Mouse (Mus musculus) retina, postnatal 1 day (tissue): ENCODE measurements around the gene Bcar3.

ENCODE experiments used
- DNase-seq: peaks from one replicate; pipeline ENCODE4 v3.0.0-alpha.2; 2012

The Bcar3 gene

DNA sequence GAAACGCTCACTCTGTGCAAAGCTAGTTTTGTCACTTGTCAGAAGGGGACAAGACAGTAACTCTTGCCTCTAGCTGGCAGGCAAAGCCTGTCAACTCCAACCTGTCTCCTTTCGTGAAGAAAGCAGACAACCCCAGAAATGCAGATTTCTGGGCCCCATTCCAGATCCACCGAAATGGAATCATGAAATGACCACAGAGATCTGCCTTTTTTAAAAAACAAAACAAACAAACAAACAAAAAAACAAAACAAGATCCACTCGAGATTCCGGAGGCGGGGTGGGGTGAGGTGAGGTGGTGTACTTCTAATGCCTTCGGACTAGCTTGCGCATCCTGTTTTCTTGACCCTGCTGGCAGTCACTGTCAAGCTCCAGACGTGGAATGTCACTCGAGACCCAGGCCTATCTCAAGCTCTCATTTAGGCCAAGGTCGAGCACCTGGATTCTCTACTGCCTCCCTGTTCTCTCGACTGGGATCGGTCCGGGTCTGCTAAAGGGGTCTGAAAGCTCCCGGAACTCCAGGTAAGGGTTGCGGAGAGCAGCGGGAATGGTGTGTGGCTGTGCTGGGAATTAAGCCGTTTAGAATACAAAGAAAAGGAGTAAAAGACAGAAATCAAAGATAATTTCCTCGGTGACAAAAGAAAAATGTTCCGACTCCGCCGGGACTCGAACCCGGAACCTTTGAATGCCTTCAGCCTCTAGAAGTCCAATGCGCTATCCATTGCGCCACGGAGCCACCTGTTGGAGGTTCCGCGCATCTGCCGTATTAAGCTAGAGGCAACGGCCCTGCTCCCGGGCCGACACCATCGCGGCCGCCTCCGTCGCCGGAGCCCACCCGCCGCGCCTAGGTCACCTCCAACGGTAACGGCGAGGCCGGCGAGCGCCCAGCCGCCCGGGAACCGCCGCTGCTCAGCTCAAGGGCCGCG lies 1.4 kb upstream of the Bcar3 start:
- DNase-seq, result peak; percentile 94

DNA sequence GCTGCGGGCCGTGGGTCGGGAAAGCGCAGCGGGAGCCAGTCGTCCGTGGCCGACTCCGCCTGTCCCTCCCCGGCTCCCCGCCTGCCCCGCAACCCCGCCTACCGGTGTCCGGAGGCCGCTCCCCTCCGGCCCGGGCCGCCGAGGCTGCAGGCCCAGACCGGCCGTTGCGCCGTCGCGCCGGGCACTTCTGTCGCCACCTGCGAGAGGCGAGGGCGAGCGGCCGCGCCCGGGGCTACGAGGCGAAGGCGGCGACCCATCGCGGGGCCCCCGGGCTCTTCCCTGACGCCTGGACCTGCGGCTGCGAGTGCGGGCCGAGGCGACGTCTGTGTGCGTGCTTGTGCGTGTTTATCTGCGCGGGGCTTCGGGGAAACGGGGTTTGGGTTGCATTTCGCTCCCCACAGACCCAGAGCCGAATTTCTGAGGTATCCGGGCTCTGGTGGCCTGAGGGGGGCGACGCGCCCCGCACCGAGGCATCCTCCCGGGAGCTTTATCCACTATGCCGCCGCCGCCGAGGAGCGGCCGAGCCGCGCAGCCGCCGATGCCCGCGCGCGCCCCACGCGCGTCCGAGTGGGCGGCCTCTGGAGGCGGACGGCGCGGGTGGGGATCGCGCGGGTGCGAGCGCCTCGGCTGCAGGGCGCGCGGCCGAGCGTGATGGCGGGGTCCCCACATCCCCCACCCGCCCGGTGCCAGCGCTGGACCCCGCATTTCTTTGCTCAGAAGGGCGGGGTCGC lies 548 bp upstream of the Bcar3 start:
- DNase-seq, result no peak

DNA sequence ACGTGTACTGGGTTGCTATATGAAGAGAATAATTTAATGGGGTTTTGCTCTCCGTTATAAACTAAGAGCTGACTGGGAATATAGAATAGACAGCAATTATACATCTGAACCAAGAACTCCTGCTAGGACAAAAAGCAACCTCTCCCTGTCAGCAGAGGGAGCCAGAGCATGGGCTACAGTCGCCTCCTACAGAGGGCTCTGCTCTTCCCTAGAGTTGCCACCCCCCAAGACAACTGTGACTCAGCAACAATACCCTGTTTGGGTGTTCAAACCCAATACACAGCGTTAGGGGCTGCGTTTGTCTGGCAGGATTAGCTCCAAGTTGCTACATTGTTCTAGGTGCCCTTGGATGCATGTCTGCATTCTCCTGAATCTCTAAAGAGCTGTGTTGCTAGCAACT lies 1.6 kb downstream of the Bcar3 start:
- peak; percentile 86 for DNase-seq

DNA sequence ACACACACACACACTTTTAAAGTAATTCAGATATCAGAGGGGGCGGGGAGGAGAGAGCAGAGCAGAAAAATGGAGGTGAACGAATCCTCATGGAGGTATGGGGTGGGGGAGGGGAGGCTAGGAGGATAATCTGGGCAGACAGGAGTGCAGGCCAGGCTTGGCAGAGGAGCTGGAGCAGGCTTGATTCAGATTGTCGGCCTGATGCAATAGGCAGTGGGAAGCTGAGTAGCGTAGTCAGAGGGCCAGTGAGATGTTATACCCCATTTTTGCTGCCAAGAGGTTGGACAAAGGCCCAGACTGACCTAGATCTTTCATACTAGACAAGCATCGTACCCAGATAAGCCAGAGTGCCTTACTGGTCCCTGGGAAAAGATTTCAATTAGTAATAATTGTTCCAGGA lies 3.0 kb downstream of the Bcar3 start:
- peak; percentile 76 for DNase-seq

DNA sequence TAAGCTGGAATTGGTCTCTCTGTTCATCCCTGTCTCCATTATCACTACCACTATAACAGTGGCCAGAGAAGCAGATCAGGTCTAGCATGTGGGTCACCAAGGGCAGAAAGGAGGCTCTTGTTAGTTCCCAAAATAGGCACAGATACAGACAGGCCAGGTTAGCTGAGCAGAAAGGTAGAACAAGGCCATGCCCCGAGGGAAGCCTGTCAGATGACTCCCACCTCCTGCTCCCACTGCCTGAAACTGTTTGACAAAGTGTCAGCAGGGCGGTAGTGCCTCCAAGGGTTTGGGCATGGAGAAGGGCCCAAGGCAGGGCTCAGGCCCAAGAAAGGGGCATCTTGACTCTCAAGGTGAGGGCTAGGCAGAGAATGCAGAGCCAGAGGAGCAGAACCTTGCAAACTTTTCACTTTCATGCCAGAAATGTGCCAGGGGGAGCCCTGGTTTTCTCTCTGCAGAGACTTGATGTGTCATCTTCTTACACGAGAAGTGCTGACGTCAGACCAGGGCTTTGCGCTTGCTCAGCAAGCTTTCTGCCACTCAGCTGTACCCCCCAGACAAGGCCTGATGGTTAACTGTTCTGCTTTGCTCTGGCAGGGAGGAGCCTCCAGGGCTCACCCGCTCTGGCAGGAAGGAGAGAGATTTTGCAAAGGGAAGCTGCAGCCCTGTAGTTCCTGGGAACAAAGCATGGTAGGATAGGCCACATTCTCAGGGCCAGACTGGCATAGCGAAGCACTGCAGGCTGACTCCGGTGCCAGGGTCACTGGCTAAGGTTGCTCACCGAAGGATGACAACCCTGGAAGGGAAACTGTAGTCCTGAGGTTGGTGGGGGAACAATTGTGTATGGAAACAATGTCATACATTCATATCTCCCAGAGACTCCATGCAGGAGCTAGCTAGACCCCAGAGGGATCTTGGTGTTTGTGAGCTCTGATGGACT lies 7.3 kb downstream of the Bcar3 start:
- DNase-seq, result peak; percentile 59

DNA sequence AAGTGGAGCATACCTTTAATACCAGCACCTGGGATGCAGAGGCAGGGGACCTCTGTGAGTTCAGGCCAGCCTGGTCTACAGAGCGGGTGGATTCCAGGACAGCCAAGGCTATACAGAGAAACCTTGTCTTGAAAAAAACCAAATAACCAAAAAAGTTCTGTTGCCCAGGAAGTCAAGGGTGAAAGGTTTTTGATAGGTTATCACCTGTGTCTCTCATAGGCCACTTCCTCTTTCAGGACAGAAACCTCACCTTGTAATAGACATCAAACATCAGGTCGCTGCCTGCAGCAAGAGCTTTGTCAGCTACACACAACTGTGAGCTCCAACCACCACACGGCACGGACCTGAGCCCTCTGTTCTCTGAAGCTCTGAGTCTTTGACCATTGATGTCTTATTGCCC lies 10.6 kb downstream of the Bcar3 start:
- no peak for DNase-seq

DNA sequence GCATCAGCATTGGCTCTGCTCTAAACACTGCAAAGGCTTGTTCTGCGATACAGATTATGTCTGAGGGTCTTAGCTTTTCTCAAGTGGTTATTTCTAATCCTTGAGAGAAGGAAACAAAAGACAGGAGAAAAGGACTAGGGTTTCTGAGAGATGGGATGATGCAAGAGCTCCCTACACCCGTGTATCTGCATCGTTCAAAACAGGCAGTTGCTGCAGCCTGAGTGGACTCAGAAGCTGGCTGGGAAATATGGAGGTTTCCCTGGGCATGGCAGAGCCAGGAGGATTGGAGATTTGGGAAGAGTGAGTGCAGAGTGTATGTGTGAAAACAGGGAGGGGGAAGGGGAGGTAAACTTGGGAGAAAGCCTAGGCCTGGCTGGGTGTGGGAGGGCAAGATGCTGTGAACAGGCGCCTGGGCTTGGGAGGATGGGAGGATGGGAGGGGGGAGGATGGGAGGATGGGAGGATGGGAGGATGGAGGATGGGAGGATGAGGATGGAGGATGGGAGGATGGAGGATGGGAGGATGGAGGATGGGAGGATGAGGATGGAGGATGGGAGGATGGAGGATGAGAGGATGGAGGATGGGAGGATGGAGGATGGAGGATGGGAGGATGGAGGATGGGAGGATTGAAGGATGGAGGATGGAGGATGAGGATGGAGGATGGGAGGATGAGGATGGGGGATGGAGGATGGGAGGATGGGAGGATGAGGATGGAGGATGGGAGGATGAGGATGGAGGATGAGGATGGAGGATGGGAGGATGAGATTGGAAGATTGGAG lies 14.1 kb downstream of the Bcar3 start:
- no peak for DNase-seq

DNA sequence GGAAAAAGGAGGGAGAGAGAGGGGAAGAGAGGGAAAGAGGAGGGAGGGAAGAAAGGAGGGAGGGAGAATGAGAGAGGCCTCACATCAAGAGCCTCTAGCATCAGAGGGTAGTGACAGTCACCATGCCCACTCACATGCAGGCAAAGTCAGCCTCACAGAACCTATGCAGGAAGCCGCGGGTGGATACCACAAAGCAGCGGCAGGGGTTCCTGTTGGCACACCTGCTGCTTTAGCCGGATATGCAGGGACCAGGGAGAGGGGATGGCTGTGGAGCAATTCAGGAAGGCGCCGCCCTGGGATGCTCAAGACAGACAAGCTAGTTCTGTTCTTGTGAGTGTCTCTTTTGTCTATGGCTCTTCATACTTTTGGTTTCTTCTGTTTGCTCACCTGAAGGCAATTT lies 15.0 kb downstream of the Bcar3 start:
- no peak for DNase-seq

DNA sequence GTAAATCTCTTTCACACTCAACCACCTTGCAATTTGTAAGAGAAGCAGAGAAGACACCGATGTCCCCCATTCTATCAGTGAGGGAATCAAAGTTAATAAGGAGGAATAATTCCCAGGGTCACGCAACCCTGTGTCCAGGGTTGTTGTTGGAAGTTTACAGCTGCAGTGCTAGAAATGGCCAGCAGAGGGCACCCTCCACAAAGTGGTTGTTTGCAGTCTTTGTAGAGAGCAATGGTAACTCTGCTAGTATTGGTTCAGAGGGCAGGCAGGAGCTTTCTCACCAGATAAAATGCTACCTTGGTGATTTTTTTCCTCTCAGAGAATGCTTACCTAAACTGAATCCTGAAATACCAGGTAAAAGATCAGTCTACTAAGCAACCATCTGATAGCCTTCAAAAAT lies 18.1 kb downstream of the Bcar3 start:
- DNase-seq, result peak; percentile 84

DNA sequence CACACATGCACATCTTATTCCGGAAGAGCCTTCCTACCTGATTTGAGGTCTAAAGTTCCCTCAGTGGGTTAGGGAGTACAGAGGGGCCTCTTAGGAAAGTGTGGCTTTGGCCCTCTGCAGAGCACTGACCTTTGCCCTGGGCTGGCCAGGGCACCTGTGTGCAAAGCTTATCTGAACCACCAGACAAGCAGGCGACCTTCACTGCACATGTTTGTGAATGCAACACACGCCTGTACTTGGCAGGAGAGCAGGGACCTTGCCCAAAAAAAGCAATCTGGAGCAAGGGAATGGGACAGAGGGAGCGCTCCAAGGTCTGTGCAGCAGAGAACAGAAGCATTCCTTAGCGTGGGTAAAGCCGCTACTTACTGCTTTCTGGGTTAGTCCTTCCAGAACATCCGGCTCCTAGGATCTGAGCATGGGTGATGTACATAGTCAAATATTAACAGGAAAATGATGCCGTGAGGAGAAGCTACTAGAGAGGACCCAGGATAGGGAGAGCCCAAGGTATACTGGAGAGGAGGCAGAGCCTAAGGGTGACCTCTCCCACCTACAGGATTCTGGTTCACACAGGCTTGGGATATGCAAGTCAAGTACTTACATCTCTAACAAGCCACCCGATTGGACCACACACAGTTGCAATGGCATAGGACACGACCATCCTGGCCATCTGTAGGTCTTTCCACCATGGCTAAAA lies 19.1 kb downstream of the Bcar3 start:
- no peak for DNase-seq

DNA sequence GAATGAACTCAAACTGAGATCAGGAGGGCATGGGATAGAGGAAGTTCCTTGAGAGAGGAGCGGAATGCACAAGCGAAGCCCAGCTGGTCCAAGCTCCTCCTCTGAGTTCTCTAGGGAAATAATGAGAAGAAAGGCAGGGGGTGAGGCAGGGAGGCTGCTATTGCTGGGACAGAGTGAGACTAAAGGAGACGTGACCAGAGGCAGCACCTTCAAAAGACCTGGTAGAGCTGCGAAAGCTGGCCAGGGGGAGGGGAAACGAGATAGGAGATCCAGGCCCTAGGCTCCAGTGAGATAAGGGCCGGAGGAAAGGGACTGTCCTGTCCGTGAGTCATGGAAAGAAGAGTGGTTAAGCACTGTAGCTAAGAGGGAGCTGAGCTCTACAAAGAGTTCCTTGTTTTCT lies 20.0 kb downstream of the Bcar3 start:
- no peak for DNase-seq

DNA sequence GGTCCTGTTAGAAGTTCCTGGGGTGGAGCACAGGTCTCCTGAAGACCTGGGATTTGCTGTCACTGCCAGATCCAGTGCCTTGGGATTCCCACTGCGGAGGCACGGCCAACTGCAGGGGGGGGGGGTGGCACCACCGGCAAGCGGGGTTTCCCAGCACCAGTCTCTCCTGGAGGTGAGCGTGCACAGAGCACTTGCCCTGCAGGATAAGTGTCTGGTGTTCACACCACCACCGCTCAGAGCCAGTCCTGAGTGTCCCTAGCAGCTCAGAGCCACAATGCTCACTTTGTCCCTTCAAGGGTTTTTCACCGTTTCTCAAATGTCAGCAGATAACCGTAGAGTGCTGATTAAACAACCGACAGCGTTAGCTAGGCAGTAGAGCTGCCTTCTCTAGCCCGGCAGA lies 22.7 kb downstream of the Bcar3 start:
- DNase-seq, result peak; percentile 38

DNA sequence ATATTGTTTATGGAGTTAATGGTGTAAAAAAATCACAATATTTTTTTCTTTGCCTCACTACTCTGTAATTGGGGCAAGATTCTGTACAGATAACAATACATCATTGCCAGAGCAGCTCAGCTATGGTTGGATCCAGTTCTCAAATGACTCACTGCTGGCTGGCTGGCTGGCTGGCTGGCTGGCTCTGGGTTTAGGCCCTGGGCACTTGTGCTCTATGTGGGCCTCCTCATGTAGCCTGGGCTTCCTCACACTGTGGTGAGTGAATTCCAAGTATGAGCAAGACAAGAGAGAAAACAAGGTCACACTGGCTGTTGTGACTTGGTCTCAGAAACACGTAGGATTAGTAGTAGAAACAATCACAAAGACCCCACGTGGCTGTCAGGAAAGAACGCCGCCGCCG lies 23.4 kb downstream of the Bcar3 start:
- DNase-seq, result no peak

DNA sequence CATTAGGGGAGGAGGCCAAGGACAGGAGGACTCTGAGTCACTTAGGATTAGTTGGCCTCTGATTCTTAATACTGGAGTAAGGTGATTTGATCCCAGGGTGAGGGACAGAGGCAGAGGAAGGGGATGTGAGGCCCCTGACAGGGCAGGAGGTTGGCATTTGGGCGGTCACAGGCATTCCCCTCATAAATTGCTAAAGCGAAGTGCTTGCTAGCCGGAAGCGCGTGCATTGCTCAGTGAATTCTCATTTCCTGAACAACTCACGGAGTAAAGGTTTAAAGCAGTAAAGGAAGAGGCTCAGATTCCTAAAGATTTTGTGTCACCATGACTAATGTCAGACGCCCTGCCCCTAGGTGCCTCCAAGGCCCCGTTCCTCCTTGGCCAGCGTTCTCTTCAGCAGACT lies 28.3 kb downstream of the Bcar3 start:
- DNase-seq, result no peak

DNA sequence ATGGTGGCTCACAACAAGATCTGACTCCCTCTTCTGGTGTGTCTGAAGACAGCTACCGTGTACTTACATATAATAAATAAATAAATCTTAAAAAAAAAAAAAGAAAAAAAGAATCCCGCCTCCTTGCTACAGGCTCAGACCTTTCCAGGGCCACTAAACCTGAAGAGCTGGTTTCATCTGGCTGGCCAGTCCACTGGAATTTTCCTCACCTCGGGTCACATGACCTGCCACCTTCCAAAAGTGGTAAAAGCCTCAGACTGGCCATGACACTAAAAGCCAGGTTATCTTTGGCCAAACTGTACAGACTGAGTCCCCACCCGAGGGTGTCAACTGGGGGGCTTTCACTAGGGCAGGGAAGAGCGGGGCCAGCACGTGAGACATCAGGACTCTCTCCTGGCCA lies 29.9 kb downstream of the Bcar3 start:
- no peak for DNase-seq

DNA sequence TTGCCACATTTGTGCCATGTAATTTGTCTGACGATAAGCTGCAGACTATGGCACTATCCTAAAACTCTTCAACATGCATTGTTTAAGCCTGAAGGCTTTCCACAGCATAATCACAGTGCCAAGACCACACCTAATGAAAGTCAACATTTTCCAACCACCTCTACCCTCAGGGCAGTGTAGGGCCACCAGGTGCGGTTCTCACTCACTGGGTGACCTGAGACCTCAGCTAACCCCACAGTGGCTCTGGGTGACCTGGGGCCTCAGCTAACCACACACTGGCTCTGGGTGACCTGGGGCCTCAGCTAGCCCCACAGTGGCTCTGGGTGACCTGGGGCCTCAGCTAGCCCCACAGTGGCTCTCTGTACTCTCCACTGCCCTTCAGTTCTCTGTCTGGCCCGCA lies 30.6 kb downstream of the Bcar3 start:
- DNase-seq, result no peak

DNA sequence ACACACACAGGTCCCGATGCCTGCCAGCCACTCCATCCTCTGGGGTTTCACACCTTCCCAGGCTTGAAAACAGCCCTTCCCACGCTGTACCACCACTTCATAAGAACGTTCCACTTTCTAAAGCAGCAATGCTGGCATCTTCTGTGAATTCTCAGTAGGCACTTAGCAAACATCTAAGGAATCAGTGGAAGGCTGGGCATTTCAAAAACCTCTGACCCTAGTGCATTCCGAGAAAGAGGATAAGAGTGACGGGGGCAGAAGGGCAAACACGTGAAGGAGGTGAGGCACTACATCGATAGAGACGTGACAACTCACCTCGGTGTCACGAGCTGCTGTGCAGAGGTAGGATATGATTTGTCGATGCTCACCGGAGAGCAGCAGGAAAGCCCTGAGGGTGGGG lies 36.5 kb downstream of the Bcar3 start:
- no peak for DNase-seq

DNA sequence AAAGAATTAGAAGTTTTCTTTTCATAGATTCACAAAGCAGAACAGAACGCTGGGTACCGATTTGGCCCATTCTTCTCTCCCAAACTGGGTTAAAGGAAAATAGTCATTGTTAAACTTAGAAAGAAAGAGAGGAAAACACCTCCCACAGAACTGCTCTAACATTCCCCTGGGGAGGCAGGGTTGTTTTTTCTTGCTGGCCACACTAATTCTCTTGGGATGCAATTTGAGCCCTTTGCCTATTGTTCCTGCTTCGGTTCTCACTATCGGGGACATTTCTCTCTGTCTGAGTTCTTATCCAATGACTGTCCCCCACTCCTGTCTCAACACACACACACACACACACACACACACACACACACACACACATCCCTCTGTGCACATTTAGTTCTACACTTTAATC lies 39.6 kb downstream of the Bcar3 start:
- no peak for DNase-seq

DNA sequence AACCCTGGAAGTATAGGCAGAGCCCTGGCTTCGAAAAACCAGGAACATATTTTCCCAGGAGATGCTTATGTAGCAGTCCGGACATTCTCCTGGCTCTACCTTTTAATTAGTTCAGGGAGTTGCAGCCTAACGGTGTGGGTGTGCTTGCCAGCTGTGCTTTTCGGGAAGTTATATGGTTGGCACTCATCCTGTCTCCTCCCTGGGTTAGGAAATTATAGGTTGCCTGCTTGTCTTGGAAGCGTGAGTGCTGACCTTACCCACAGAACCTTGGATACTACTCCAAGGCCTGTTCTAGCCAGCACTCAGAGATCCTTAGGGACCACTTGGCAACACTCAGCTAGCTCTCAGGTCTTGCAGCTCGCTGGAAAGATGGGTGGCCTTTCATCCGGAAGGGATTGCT lies 40.0 kb downstream of the Bcar3 start:
- peak; percentile 37 for DNase-seq

DNA sequence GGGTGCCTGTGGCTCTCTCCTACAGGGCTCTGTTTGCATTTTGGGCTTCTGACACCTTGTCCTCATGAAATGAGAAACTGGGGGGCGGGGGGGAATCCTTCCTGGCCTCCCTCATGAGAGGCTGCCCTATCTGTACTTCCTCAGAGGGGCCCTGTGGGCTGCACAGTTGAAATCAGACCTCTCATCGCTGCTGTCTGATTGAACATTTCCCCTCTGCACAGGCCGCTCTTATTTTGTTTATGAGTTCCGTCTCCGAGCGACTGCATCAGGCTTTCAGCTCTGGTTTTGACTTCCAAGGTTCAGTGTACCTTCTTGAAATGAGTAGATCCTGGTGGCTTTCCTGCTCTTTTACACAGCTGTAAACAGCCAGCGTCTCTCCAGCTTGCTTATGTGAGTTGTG lies 40.4 kb downstream of the Bcar3 start:
- no peak for DNase-seq

DNA sequence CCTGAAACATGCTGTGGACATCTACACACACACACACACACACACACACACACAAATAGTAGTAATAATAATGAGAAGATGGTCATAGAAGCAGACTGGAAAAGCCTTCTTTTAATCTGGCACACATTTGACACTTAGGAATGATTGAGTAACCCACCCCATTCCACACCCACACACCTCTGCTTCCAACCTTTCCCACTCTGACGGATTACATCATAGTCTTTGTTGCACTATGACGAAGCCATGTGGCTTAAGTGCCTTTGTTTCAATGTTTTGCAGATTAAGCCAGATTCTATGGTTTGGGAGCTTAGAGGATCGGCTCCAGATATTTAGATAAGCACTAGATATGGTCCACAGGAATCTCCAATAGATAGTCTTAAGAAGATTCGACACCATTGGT lies 42.1 kb downstream of the Bcar3 start:
- no peak for DNase-seq

DNA sequence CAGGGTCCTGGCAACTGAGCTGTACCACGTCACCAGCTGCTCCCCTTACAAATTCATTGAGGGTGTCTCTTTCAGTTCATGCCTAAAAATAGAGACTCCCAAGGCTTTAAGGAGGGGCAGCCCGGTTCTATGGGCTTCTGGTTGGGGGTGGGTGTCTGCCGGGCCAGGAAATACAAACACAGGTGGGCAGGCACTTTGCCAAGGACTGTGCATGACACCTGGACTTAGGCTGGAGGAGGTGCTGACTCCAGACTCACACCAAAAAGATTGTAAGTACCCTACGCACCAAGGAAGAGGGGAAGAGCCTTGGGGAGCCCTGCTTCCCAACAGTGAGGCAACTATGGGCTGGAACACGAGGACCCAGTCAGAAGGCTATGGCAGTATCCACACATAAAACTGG lies 44.1 kb downstream of the Bcar3 start:
- DNase-seq, result no peak
